Mouse (Mus musculus) thymus, postnatal 14 days (tissue): ENCODE measurements around the gene Ucn2.

Source experiments
- DNase-seq: peaks from one replicate; pipeline ENCODE4 v3.0.0; 2021

Gene Ucn2

GRCm38 (mm10) chr9:109032435-109032834 is 46.6 kb downstream of the Ucn2 start:
- DNase-seq = no peak
